Mouse (Mus musculus) heart, adult 18-20 months (tissue): Measurements from ENCODE around the gene Ccm2. TPM values are rescaled to one million over a fixed set of nuclear protein-coding genes. Genes with fewer than 3 reads are reported as not detected.
"Not testable (repeated sequence)": the region's sequence is repeated elsewhere in the genome, so short reads cannot be mapped to it uniquely, and the experiment has no call there.

Source experiments
- DNase-seq, 2 experiments: peaks; one replicate each; pipeline ENCODE4 v3.0.0; 2021 to 2022; ENCODE audit warnings: mixed read lengths in 1 of 2
- long read RNA-seq, 2 experiments: library from polyadenylated mRNA; stranded (forward); transcript quantifications; one replicate each; pipeline ENCODE4 v2.0.0; 2021
- total RNA-seq, 2 experiments: library from RNA; stranded (reverse); gene quantifications; 2 replicates each; pipeline ENCODE4 v1.2.3; 2021

The Ccm2 gene
- total RNA-seq = 10 to 100 TPM; 24.7 to 26.0 TPM
- long read RNA-seq, experiment 1, transcript Ccm2-201 (10 exons, 1,858 nt) = major isoform, 35 of 51 reads
- long read RNA-seq, experiment 1, partial matches to known transcripts = 4 of 51 reads
- long read RNA-seq, experiment 1, other reads (novel, unspliced or antisense) = 12 of 51 reads
- long read RNA-seq, experiment 2, transcript Ccm2-201 (10 exons, 1,858 nt) = major isoform, 17 of 24 reads
- long read RNA-seq, experiment 2, partial matches to known transcripts = 4 of 24 reads
- long read RNA-seq, experiment 2, other reads (novel, unspliced or antisense) = 3 of 24 reads

- peak; percentile 99 for DNase-seq
Measured at GRCm38 (mm10) chr11:6546205-6547013, at the start of gene Ccm2. Gene Ccm2, plus strand, starts transcription at chr11:6546887.

DNA sequence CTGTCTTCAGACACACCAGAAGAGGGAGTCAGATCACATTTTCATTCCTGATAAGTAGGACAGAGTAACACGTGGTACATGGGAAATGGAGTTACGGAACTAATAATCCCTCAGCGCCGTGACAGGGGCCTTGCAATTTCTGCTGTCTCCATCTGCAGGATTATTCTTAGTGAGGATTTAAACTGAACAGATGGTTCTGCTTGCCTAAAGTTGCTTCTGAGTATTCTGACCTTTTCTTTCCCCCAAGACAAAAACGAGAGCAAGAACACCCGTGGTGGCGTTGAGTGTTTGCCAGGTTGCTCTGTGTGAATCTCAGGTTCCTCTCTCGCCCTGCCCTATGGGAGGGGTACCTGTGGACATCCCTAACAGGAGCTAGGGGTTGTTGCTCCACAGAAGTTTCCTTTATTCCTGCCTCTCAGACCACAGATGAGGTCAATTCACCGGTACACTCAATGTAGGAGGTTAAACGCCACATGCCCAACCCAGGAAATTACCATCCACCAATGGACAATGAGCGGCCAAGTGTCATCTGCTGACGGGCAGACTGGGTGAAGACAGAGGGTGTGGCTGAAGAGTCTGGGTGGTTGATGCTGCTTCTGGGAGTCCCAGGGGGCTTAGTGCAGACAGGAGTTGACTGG, 49.3 kb upstream of the Ccm2 start:
- no peak for DNase-seq

DNA sequence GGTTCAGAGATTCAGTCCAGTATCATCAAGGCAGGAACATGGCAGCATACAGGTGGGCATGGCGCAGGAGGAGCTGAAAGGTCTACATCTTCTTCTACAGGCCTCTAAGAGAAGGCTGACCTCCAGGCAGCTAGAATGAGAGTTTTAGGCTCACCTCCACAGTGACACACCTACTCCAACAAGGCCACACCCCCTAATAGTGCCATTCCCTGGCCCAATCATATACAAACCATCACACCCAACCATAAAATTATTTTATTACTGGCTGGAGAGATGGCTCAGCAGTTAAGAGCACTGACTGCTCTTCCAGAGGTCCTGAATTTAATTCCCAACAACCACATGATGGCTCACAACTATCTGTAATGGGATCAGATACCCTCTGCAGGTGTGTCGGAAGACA, 44.2 kb upstream of the Ccm2 start:
- no peak for DNase-seq

DNA sequence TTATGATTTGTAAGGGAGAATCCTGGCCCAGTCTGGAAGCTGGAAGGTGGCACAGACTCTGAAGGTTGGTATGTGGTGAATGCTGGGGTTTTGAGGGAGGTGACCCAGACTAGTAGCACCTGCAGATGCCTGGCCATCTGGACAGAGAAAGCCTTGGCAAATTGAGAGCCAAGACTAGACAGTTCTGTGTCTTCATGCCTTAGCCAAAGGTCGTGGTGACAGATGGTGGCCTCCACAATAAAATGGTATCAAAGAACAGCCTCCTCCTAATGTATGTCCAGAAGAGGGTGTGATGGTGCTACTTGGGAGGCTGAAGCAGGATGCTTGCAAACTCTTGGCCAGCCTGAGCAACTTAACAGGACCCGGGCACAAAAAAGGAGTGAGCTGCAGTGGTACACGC, 42.5 kb upstream of the Ccm2 start:
- no peak for DNase-seq

DNA sequence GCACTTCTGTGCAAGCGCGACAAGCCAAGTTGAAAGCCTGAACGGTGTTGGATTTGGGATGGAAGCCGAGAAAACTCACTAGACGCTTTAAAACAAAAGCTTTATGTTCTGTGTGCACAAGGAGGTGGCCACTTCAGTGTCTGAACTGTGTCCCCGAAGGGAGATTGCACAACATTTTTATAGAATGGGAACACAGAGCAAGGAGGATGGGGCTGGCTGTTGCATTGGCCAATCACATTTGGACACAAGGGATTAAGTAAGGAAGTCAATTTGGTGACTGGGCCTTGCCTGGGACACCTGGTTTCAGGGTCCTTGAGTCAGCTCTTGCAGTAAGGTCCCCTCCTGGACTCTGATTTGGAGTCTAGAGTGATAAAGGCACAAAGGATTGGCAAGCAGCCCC, 42.0 kb upstream of the Ccm2 start:
- DNase-seq = no peak

- no peak for DNase-seq
Measured at GRCm38 (mm10) chr11:6506516-6506915, 40.2 kb upstream of the Ccm2 start.

GRCm38 (mm10) chr11:6508269-6508876, 38.3 kb upstream of the Ccm2 start:
- DNase-seq = no peak

DNA sequence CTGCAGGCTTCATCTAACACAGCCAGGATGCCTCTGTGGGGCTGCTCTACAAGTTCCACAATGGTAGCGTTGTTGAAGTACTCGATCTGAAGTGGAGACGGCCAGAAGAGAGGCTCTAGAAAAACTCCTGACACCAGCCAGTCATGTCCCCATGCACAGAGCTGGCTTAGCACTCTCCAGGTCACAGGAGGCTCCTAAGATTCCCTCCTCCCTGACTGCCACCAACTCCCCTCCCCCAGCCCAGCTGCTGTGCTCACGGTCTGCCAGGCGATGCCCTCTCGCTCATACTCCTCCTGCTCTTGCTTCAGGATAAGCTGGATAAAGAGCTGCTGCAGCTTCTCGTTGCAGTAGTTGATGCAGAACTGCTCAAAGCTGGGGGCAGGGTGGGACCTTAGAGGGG, 31.9 kb upstream of the Ccm2 start:
- no peak for DNase-seq

GRCm38 (mm10) chr11:6519491-6520033, 27.1 kb upstream of the Ccm2 start:
- DNase-seq = peak in 1 of 2 experiments; percentile 27

GRCm38 (mm10) chr11:6520507-6521173, 26.0 kb upstream of the Ccm2 start, which contains the start of gene Myo1g:
Gene Myo1g, minus strand, starts transcription at chr11:6520965.
- peak in 1 of 2 experiments; percentile 63 for DNase-seq

DNA sequence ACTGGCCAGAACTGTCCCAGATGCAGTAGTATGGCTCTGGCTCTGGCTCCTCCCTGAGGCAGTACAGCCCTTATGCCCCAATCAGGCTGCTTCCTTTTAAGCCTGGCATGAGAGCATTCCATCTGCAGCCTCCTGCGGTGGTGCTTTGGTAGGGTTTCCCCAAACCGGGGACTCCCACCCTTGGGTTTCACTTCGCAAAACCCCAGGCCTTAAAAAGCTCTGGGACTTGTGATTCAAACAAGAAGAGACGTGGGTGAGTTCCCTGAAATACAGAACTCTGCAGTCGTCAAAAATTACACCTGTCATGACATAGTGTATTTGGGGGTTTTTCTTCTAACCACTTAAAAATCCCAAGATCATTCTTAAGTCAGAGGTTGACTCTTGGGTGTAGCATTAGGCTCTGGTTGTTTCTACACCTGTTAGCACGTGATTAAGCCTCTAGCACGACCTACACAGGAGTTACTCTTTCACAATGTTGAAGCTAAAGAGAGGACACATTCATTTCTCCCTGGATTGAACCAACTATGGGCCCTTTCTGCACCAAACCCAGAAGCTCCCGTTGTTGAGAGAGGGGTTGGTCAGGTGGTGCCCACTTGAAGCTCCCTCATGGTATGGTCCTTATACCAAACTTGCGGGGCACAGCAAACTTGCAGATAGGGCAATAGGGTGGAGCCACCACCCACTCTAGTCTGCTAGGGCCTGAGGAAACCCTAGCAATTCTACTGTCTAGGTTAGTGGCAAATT, 23.7 kb upstream of the Ccm2 start:
- peak in 1 of 2 experiments; percentile 39 for DNase-seq

- no peak for DNase-seq
Measured at GRCm38 (mm10) chr11:6523662-6524088, 23.0 kb upstream of the Ccm2 start.

- no peak for DNase-seq
Measured at GRCm38 (mm10) chr11:6524165-6524879, 22.4 kb upstream of the Ccm2 start.

- no peak for DNase-seq
Measured at GRCm38 (mm10) chr11:6524880-6525238, 21.8 kb upstream of the Ccm2 start.

DNA sequence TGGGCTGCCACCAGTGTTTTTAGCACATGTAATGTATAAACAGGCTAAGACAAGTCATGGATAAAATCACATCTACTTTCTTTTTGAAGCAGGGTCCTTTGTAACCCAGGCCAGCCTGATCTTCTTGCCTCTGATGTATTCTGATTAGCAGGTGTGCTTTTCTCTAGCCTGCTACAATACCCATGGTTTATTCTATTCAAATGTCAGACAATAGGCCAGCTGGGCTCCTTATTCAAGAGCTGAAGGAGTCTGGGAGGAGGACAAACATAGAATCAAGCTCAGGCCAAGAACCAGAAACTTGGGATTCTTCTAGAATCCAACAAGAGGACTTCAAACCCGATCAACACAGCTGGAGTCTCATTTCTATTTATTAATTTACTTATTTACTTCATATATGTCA, 21.4 kb upstream of the Ccm2 start:
- no peak for DNase-seq

DNA sequence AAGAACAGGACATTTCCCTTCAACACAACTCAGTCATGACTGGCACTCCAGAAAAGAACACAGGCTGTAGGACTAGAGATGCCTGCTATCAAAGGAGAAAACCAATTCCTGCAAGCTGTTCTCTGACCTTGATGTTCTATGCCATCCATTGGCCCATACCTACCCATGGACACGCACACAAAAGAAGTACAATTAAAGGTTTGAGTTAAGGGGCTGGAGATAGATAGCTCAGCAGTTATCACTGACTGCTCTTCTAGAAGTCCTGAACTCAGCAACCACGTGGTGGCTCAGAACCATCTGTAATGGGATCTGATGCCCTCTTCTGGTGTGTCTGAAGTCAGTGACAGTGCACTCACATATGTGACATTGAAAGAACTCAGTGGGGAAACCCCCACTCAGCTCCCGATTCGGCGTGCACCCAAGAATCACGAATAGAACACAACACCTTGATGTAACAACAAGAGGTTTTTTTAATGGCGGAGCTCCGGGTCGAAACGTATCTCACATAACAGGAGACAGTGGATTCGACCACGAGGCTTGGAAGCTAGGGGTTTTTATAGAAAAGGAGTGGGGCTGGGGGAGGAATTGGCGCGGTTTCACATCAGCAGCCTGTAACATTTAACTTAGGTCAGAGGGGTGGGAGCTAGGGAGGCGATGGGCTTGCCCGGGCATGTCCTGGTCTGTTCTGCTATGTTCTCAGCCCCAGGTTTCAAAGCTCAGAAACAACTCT, 20.0 kb upstream of the Ccm2 start:
- DNase-seq = not testable (repeated sequence)

GRCm38 (mm10) chr11:6527256-6528185, 19.2 kb upstream of the Ccm2 start:
- DNase-seq = no peak
